Mouse (Mus musculus) kidney, adult 9 months (tissue): Measurements from ENCODE around the gene Pigq.
A peak's percentile ranks its signal among the peaks of the same experiment; 100 is the strongest.

Experiments used
- DNase-seq: peaks from one replicate; pipeline ENCODE4 v3.0.0; 2022

Gene Pigq

GRCm38 (mm10) chr17:25880913-25881641, 63.7 kb downstream of the Pigq start:
- peak; percentile 53 for DNase-seq

GRCm38 (mm10) chr17:25880196-25880910, 64.4 kb downstream of the Pigq start, which contains the start of gene Wfikkn1:
Gene Wfikkn1, minus strand, starts transcription at chr17:25880858.
- peak; percentile 31 for DNase-seq

GRCm38 (mm10) chr17:25879750-25880149, 65.0 kb downstream of the Pigq start:
- peak; percentile 24 for DNase-seq

GRCm38 (mm10) chr17:25879261-25879660, 65.5 kb downstream of the Pigq start:
- peak; percentile 91 for DNase-seq

- DNase-seq: peak; percentile 20
These were observed 66.0 kb downstream of the Pigq start for GRCm38 (mm10) chr17:25878611-25879180.

- peak; percentile 28 for DNase-seq
These were observed 66.8 kb downstream of the Pigq start for GRCm38 (mm10) chr17:25877741-25878610.

GRCm38 (mm10) chr17:25877025-25877424, 67.7 kb downstream of the Pigq start:
- DNase-seq: peak; percentile 17
